Mouse (Mus musculus) olfactory bulb, adult 2 months (tissue): Measurements from ENCODE around the gene Actc1. TPM values are rescaled to one million over a fixed set of nuclear protein-coding genes. Genes with fewer than 3 reads are reported as not detected.
A peak's percentile ranks its signal among the peaks of the same experiment; 100 is the strongest.

ENCODE experiments used
- H3K27ac ChIP-seq: fragments of 200-500 bp; 2 replicates; pipeline ENCODE4 v1.5.1; 2012; ENCODE audit warnings: low read depth, low read length; ENCODE audit not compliant: insufficient read depth
- H3K4me1 ChIP-seq: fragments of 200-500 bp; 2 replicates; pipeline ENCODE4 v1.6.1; 2012; ENCODE audit warnings: low read length; ENCODE audit not compliant: control insufficient read depth, insufficient read depth
- H3K4me3 ChIP-seq: fragments of 200-500 bp; 2 replicates; pipeline ENCODE4 v1.5.1; 2012; ENCODE audit warnings: mild to moderate bottlenecking, low read depth, low read length, moderate library complexity; ENCODE audit not compliant: insufficient read depth
- CTCF ChIP-seq: fragments of 200-500 bp; IDR thresholded peaks from 2 replicates; pipeline ENCODE4 v1.5.1; 2012; ENCODE audit warnings: low read depth, mild to moderate bottlenecking, low read length, moderate library complexity; ENCODE audit not compliant: insufficient read depth
- POLR2A ChIP-seq: fragments of 200-500 bp; IDR thresholded peaks from 2 replicates; pipeline ENCODE4 v1.6.1; 2012; ENCODE audit warnings: mild to moderate bottlenecking, low read depth, low read length, moderate library complexity; ENCODE audit not compliant: insufficient read depth
- WGBS: fragments of 180-500 bp; shearing (Covaris S2); methylation state at CpG from one replicate; pipeline ENCODE4 v1.1.7; 2018; 5-methylcytosine and 5-hydroxymethylcytosine counted together
- polyA plus RNA-seq: library from polyadenylated mRNA; stranded (reverse); fragments of >200 nt; gene quantifications from 2 replicates; pipeline ENCODE4 v1.2.4, GENCODE M21; 2012; ENCODE audit warnings: low replicate concordance; ENCODE audit not compliant: missing spikeins, insufficient read depth, insufficient read length

Gene Actc1
- polyA plus RNA-seq, 1 experiment: not detected

- TF ChIP-seq POLR2A (no peak), CTCF (no peak)
- no peak overlapping the region for H3K27ac ChIP-seq
- 77% methylated on average over 4 of the region's 4 CpGs for WGBS
- no peaks in the 10 kb centered on the region; the same call in 1 of the 2 replicates for H3K4me1 ChIP-seq
- peak overlapping the region; percentile 14; the same call in 1 of the 2 replicates for H3K4me3 ChIP-seq
Measured at GRCm38 (mm10) chr2:114011838-114012237, 41.5 kb downstream of the Actc1 start.

DNA sequence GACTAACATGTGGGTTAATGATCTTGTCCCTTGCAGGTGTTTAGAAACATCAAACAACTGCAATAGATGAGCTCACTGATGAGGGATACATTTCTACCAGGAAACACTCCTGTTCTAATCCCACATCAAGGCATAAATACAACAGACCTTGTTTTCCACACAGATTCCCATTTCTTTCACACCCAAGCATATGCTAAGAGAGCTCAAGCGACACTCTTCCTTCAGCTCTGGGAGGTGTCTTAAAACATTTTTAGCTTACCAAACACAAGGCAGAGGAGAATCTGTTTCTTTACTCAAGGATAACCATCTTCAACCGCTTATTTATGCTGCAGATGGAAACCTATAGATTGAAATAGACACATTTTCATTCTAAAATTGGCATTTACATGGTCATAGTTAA is 45.0 kb downstream of the Actc1 start:
- Histone ChIP-seq H3K27ac (no peak overlapping the region), H3K4me1 (no peaks in the 10 kb centered on the region; the same call in 1 of the 2 replicates), H3K4me3 (no peak overlapping the region)
- no peak for TF ChIP-seq POLR2A
- no peak for TF ChIP-seq CTCF
- WGBS: 80% methylated on average over 2 of the region's 2 CpGs

DNA sequence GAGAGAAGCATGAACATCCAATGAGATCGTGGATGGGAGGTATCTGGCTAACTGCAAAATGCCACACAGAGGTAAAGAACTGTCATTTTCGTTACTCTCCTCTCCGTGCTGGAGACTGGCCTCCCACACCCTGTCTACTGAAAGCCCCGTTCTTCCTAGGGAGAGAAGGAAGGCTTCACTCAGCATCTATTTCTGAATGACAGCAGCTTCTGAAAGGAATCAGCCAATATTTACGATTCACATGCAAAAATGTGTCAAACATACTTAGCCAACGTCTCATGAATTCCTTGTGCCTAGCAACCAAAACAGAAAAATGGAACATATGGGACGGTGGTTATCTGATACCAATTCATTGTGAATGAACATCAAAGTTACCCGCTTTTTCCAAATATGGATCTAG is 55.9 kb downstream of the Actc1 start:
- WGBS: 68% methylated on average over 8 of the region's 8 CpGs
- no peak for TF ChIP-seq POLR2A
- no peak for TF ChIP-seq CTCF
- H3K4me1 ChIP-seq: no peaks in the 10 kb centered on the region
- H3K27ac ChIP-seq: no peak overlapping the region
- no peak overlapping the region for H3K4me3 ChIP-seq

Other genes starting within 250 kb of the Actc1 start
- gene Scg5, start 224.4 kb downstream of the Actc1 start, polyA plus RNA-seq: not detected in 2 replicates
- not detected in 2 replicates for gene Arhgap11a, start 204.9 kb downstream of the Actc1 start, polyA plus RNA-seq
- gene Gjd2, start 39.9 kb downstream of the Actc1 start, polyA plus RNA-seq: not detected in 2 replicates
- gene Aqr, start 133.5 kb upstream of the Actc1 start, polyA plus RNA-seq: not detected in 2 replicates
- gene Zfp770, start 147.9 kb upstream of the Actc1 start, polyA plus RNA-seq: not detected in 2 replicates